Mouse (Mus musculus) spleen, adult 12 weeks (tissue): ENCODE results near the gene Hspbp1.

ENCODE experiments used
- DNase-seq: peaks from one replicate; pipeline ENCODE4 v3.0.0; 2022; ENCODE audit warnings: low spot score

The Hspbp1 gene

DNA sequence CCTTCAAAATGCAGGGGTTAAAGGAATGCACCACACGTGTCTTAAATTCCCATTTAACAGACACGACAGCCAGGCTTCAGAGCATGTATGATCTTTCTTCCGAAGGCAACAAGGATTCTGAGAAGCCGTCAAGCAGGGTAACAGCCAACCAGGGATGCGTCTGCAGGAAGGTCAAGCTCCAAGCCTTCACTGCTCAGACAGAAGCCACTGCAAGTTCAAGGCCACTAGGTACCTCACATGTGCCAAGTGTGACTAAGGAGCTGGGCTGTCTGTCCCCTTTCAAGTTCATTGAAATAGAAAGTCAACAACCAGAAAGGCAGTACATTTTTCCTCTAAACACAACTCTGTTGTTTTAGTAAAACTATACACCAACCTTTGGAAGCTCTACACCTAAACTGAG, 18.0 kb downstream of the Hspbp1 start:
- DNase-seq = no peak

DNA sequence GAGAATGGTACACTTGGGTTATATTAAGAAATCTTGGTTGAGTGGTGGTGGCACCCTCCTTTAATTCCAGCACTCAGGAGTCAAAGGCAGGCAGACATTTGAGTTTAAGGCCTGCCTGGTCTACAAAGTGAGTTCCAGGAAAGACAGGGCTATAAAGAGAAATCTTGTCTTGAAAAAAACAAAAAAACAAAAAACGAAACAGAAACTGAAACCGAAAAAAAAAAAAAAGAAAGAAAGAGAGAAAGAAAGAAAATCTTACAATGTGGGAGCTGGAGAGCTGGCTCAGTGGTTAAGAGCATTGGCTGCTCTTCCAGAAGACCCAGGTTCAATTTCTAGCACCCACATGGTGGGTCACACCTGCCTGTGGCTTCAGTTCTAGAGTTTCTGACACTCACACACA, 21.1 kb downstream of the Hspbp1 start:
- DNase-seq = no peak

DNA sequence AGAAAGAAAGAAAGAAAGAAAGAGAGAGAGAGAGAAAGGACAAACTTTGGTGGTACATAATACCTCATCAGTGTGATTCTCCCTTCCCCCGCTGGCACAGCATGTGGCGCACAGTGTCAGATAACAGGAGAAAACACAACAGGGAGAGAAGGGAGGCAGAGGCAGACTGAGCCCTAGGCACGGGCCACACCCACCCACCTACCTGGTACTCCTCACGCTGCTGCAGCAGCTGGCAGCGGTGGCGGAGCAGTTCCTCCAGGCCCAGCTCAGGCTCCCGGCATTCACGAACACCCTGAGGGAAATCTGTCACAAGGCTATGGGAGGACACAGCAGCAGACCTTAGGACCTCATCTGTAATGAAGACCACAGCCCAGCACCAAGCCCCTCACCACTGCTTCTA, 21.7 kb downstream of the Hspbp1 start:
- DNase-seq = no peak

DNA sequence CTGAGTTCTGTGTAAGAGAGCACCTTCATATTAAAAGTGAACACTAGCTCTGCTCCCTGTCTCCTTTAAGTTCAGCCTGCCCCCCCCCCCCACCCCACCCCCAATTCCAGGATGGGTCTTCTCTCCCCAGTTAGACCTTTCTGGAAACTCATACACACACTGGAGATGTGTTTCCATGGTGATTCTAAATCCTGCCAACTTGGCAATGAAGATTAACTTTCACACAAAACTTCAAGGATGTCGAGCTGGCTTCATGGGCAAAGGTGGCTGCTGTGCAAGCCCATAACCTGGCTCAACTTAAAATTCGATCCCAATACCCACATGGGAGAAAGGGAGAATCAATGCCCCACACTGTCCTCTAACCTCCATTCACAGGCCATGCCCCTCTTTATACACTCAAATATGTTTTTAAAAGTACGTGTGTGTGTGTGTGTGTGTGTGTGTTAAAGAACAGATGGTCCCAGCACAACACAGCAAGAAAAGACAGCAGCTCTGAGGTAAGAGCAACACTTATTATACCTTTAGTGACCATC, 24.9 kb downstream of the Hspbp1 start:
- no peak for DNase-seq

DNA sequence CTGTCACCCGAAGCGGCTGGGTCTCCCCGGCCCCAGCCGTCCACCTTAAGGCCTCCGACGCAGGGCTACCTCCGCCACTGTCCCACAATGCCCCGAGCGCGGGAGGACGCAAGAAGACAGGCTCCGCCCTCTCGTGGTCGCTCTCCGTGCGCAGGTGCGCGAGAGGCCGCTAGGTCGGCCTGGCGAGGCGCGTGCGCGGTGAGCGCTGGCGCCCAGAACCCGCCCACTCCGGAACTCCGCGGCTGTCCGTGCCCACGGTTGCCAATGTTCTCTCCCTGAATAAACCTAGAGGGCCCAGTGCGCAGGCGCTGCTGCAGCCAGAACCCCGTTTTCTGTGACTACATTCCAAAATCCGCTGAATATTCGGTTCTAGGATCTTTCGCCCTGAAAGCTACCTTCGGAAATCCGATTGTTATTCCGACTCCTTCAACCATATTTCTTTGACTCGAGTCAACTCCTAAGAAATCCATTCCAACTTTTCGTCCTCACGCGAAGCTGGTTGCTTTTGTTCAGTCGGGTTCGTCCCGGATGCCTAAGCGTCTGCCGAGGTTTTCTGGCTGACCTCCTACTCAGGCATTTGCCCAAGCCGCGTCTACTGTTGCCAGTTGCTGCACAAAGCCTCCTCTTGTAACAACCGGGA, 25.8 kb downstream of the Hspbp1 start, which contains the start of gene Ppp6r1:
Ppp6r1 (minus strand) TSS at position 108 of the 640 bp plus-strand sequence.
- DNase-seq = peak; percentile 95

DNA sequence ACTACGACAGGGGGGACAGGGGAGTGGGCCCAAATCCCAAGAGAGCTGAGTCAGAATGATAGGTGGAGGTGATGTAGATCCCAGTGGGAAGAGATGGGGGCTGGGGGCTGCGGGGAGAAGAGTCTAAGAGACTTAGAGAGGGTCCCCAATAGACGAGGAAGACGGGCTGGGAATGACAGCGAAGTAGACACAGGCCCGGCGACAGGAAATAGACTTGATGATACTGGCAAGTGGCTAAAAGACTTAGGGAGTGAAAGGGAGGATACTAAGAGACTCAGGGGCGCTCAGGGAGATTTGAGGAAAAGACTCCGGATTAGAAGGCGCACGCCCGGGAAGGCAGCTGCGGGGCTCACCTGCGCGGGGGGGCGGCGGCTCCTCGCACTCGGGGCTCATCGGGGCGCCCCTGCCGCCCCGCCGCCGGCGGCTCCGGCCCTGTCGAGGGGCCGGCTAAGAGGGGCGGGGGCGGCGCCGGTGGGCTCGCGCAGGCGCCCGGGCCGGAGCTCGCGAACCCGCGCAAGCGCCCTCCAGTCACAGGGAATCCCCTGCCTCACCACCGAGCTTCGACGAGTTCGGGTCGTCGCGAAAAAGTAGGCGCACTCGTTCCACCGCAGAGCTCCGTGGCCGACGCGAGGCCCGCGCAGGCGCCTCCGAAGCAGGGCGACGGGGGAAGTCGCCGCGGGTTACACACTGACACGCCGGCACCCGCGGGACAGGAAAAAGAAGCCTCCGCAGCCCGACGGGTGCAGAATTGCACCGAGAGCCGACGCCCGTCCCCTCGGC, 26.6 kb downstream of the Hspbp1 start:
- DNase-seq = no peak

DNA sequence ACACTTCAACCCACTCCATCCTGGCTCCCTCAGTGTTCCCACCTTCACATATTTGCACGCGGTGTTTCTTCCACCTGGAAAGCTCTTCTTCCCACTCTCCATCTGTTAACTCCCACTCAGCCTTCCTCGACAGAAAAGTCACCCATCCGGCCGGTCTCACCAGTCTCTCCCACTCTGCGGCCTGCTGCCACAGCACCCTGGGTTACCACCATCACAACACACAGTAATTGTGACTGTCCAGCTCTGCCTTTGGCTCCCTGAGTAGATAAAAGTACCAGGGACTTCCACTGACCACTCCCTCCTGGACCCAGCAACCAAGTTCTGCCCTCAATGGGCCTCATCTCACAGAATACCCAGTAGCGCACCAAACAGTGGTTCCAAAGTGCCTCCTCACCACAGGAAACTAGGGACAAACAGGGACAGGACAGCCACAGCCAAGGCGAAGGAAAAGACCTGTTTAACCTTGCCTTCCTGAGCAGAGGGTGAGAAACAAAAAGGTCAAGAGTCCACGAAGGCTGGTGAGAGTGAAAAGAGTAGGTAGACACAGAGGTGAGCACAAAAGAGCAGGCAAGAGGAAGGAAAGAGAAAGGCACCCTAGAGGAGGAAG, 27.2 kb downstream of the Hspbp1 start:
- DNase-seq = no peak

DNA sequence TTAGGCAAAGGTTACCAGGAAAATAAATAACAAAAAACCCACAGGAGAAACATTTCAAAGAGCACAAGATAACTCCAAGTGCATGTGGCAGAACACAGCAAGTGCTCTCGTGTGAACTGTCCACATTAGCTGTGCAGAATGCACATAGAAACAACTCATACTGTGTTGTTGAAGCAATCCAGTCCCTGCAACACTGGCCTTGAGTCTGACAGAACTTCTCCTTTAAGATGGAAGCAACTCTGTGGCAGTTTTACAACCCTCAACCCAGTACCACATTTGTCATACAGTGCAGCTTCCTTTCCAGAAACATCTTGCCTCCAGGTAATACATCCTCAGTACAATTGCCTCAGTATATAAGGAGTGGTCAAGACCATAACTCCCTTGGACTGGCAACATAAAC, 28.1 kb downstream of the Hspbp1 start:
- DNase-seq = no peak

DNA sequence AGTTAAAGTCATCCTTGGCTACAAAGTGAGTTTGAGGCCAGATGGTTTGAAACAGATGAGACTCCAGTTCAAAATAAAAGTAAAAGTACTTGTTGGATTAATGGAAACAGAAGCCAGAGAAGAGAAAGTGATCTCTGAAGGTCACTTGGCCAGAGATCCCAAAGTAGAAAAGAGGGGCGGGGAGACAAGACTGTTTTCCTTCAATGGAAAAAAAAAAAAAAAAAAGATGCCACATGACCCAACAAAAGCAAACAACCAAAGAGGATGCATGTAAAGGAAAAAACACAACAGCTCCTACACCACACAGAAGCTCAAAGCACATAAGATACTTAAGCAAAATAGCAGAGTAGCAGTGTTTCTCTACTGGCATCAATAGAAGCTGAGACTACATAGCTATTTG, 29.0 kb downstream of the Hspbp1 start:
- no peak for DNase-seq

DNA sequence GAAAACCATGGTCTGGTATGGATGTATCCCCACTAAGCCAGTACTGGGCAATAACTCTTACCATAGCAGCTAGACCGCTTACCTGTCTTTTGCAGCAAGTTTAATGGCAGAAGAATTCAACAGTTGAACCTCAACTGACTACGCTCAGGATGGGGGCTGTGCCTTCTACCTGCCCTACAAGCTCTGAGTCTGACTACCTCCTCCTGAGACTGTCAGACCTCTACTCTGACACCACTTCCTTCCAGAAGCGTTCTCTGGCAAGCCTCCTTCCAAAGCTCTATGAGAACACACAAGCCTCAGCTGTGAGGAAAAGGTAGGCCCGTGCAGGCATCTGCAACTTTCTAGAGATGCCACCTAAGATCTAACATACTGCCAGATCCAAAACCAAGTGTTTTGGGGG, 29.5 kb downstream of the Hspbp1 start:
- DNase-seq = no peak

DNA sequence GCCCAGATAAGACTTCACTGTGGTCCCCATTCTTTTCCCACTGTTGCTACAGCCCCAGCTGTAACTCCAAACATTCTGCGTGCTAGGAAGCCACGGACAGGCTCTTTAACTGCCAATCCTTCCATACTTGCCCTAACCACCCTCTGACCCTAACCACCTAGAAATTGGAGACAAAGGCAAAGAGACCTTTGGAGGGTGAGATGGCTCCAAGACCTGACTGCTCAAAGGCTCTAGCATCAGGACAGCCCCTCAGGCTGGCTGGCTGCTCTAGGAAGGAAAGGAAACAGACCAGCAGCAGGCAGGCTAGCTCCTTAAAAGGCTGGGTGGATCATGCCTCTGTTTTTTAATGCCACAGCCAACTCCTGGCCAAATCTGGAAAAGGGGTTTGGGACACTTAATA, 30.6 kb downstream of the Hspbp1 start:
- no peak for DNase-seq

DNA sequence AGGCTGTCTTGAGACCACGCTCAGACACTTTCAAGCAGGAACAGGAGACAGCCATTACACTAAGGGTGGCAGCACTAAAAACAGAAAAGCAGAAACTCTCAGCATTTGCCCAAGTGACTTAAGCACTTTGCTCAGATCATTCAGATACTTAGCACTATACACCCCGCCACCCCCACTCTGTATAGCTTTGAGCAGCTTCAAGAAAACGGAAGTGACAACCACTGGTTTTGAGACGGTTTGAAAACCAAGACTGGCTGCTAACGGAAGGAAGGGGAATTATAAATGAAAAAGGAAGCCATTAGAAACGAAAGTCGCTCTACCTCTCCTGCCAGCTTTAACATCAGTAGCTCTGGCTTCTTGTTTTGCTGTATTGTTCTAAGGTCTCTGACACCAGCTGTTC, 31.1 kb downstream of the Hspbp1 start:
- DNase-seq = peak; percentile 45

DNA sequence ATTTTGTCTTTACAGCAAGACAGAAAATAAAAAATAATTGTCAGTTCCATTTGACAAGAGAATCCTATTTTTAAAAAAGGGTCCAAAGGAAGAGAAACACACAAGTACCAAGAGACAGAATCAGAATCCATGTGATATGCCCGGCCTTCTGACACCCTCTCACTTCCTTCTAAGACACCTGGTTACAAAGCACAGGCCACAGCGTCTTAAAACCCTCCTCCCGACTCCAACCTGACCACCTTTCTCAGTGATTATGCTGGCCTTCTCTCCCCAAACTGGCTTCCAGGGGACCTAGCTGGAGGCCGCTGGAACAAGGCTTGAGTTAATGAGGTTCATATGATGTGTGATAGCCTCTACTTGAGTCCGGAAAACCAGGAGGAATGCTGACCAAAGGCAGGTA, 31.5 kb downstream of the Hspbp1 start:
- DNase-seq = no peak

DNA sequence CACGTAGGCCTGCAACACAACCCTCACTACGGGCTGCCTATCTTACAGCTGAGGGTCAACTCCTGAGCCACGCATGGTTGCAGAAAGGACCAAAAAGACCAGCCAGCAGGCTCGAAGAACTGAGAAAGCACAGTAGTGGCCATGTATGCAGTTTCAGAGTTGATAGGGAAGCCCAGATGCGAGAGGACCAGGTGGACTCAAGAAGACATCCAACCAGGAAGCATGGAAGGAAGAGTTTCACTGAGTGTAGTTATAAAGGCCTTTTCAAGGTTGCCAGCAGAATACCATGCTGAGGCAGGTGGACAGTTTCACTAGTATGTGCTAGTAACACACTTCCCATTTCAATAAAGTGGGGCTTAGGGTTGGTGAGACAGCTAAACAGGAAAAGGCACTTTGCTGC, 32.1 kb downstream of the Hspbp1 start:
- no peak for DNase-seq

DNA sequence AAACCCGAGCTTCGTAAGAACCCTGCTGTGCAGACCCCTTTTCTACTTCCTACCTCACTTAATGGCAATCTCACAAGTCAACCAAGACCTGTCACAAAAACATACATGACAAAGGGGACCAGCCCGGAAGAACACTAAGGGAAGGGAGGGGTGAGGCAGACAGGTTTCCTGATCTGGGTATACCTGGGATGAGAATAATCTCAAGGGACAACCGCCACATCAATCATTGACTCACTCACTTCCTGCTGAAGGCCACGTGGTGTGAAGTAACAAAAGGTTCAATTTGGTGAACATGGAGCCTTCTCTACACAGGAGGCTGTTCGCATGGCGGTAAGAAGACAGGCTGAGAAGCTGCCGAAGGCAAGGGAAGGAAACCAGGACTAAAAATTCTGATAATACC, 33.3 kb downstream of the Hspbp1 start:
- DNase-seq = no peak

DNA sequence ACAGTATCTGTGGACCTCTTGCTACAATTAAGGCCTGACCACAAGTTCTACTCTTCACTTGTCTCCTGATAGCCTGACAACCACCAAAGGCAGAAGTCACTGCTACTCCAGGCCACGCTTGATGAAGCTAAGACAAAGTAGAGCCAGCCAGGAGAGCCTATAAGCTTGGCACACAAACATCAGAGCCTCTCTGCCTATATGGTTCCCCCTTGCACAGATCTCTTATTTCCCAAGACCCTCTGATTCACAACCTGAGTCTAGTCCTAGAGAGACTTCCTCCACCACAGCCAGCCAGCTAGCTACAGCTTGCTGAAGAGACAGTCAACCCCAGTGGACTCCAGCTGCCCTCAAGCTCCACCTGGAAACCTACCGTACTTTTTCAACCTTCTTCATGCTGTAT, 36.9 kb downstream of the Hspbp1 start:
- DNase-seq = no peak

DNA sequence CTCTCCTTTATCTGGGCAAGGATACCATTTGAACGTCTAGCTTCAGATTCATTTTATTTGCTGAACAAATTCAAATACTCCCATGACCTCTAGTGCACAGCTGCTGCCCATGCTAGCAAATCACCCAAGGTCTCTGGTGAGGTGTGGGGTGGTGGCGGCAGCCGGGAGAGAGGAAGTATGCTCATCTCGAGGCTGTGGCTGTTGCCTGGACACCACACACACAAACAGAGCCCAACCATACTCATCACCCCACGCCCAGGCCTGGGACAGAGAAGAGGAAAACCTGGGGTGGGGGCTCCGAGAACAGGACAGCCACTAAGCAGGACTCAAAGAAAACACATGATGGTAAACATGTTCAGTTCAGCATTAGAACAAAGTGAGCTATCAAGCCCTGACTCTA, 37.6 kb downstream of the Hspbp1 start:
- peak; percentile 37 for DNase-seq

DNA sequence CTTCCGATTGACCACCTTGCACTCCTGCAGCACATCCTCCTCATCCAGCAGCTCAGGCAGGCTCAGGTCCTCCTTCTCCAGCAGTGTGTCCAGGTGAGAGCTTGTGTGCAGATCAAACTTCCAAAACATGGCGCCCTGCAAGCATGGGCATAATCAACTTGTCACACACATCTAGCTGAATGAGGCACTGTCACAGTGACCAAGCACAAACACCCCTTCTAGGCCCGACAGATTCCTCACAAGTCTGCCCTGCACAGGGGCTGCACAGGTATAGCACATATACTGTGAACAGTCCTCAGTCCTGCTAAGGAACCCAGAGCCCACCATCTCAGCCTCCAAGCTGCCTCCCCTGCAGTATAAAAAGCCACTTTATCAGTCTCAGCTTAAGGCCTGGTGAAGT, 38.1 kb downstream of the Hspbp1 start:
- DNase-seq = no peak

DNA sequence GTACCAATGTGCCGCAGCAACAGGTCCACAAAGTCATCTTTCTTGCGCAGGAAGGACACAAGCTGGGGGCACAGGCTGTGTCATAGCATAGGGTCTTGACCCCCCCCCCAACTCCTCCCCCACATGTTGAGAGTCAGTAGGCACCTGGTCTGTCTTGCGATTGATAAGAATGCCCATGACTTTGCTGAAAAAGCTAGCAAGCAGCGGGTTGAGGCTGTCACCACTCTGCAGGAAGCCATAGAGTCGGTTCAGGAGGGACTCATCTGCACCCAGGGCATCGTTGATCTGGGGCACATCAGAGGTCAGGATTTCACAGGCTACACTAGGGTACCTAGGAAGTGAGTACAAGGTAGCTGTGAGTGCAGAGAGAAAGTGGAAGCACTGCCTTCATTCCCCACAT, 41.6 kb downstream of the Hspbp1 start:
- no peak for DNase-seq

DNA sequence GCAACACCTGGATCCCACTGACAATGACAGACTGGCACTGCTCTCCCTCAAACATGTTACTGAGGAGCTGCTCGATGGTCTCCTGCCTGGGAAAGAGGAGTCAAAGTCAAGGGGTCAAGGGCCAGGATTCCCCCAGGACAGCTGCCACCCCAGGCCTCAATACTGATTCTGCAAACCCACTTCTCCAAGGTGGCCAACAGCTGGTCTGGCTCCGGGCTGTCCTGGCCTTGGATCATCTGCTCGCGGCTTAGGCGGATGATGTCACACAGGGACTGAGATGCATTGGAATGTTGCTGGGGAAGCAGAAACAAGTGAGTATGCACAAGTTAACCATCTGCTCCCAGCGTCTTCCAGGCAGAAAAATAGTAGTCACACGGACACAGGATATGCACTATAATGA, 42.9 kb downstream of the Hspbp1 start:
- no peak for DNase-seq

DNA sequence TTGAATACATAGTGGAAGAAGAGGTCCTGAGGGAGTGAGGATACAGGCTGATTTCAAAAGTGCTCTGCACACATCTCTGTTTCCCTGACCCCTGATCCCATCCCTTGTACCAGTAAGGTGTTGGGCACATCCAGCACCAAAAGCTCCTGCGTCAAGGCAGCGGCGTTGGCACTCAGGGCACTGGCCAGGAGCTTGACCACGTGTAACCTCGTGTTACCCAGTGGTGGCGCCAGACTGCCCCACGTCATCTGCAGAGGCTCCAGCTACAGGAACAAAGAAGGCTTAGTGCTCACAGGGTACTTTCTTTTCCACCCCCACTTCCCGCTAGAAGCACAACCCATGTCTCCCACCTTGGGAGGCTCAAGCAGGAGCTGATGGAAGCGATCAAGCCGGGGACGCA, 43.7 kb downstream of the Hspbp1 start:
- no peak for DNase-seq

DNA sequence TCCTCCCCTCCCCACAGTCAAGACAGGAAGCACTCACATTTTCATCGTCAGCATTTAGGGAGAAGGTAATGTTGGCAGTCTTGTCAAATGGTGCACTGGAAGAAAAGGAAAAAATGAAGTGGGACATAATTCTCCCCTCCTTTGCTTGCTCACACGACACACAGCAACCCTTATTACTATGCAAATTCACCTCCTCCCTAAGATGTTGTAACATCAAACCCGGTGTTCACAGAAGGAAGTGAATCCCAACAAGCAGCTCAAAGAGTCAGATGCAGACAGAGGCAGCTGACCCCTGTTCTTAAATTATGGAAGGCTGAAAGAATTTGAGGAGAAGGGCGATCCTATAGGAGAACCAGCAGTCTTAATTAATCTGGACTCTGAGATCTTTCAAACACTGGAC, 48.7 kb downstream of the Hspbp1 start:
- DNase-seq = no peak

DNA sequence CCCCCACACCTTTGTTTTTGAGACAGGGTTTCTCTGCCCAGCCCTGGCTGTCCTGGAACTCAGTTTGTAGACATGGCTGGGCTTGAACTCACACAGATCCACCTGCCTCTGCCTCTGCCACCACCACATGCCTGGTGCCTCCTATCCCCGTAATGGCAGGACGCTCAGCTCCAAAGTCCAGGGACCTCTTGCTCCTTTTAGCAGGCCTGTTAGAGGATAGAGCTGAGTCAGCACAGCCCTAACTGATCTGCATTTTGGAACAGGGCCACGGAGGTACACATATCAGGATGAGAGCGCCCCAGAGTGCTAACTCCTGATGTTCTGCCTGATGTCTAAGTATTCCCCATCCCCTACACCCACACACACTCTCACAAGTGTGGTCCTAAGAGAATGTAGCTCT, 53.8 kb downstream of the Hspbp1 start, which contains the start of gene Tmem86b:
Tmem86b (minus strand) TSS at position 392 of the 400 bp plus-strand sequence.
- DNase-seq = peak; percentile 49
